Mouse (Mus musculus) forebrain, embryonic 10.5 days (tissue): ENCODE results near the gene Ddx42. TPM values are rescaled to one million over a fixed set of nuclear protein-coding genes. Genes with fewer than 3 reads are reported as not detected.

Experiments used
- polyA plus RNA-seq: library from polyadenylated mRNA; unstranded; fragments of >200 nt; fragmentation: Nextera tagmentation; extraction: Ambion mirVana; gene quantifications from 2 replicates; pipeline ENCODE4 v1.2.1, GENCODE M21; 2016

The Ddx42 gene
- polyA plus RNA-seq, 1 experiment from 2014 or later, result 105 TPM

Other genes starting within 250 kb of the Ddx42 start
- gene Ace, start 249.0 kb upstream of the Ddx42 start, polyA plus RNA-seq, result 0.28 and 0.74 TPM in 2 replicates
- gene Ace3, start 222.3 kb upstream of the Ddx42 start, polyA plus RNA-seq, result not detected in 2 replicates
- gene Kcnh6, start 208.8 kb upstream of the Ddx42 start, polyA plus RNA-seq, result 0.39 and 0.58 TPM in 2 replicates
- gene Dcaf7, start 180.1 kb upstream of the Ddx42 start, polyA plus RNA-seq, result 84.0 and 87.1 TPM in 2 replicates
- 15.1 and 15.4 TPM in 2 replicates for gene Taco1, start 150.9 kb upstream of the Ddx42 start, polyA plus RNA-seq
- gene Map3k3, start 132.3 kb upstream of the Ddx42 start, polyA plus RNA-seq, result 16.1 and 18.2 TPM in 2 replicates
- gene Gm10840, start 56.1 kb upstream of the Ddx42 start, polyA plus RNA-seq, result 0.82 TPM in 1 of 2 replicates, not detected in the other
- gene Limd2, start 56.1 kb upstream of the Ddx42 start, polyA plus RNA-seq, result 364 and 375 TPM in 2 replicates
- 41.4 and 41.9 TPM in 2 replicates for gene Strada, start 14.8 kb upstream of the Ddx42 start, polyA plus RNA-seq
- 77.3 and 77.4 TPM in 2 replicates for gene Ccdc47, start 582 bp upstream of the Ddx42 start, polyA plus RNA-seq
- 101 and 102 TPM in 2 replicates for gene Ftsj3, start 39.2 kb downstream of the Ddx42 start, polyA plus RNA-seq
- gene Psmc5, start 39.2 kb downstream of the Ddx42 start, polyA plus RNA-seq, result 431 and 435 TPM in 2 replicates
- 20.5 and 20.7 TPM in 2 replicates for gene Smarcd2, start 56.0 kb downstream of the Ddx42 start, polyA plus RNA-seq
- gene Tcam1, start 59.7 kb downstream of the Ddx42 start, polyA plus RNA-seq, result 0.15 TPM in 2 replicates
- not detected in 2 replicates for gene Gh, start 84.9 kb downstream of the Ddx42 start, polyA plus RNA-seq
- 0.82 and 1.2 TPM in 2 replicates for gene Cd79b, start 97.8 kb downstream of the Ddx42 start, polyA plus RNA-seq
- gene Scn4a, start 136.4 kb downstream of the Ddx42 start, polyA plus RNA-seq, result 0.07 TPM in 1 of 2 replicates, not detected in the other
- not detected in 2 replicates for gene Prr29, start 148.5 kb downstream of the Ddx42 start, polyA plus RNA-seq
- 14.8 and 17.5 TPM in 2 replicates for gene Icam2, start 171.1 kb downstream of the Ddx42 start, polyA plus RNA-seq